Comparison of ENCODE assay signal across 8 mouse cellular contexts in genomic region chr16:4213799-4214551, GRCm38 (mm10). TPM values are rescaled to one million over a fixed set of nuclear protein-coding genes. Genes with fewer than 3 reads are reported as not detected.
DNase-seq lines count a peak whose midpoint lies in the region; ATAC-seq and TF ChIP-seq lines count a peak whose summit lies in the region.

Gene Crebbp, minus strand, starts transcription at chr16:4213997.

- peak within 1 kb of the TSS; percentile 88 for H3K4me3 ChIP-seq in G1E (ENCODE audit: low read depth, low read length)
- H3K4me3 ChIP-seq in forebrain, postnatal 0 days (ENCODE audit: low read depth, low read length) = peak within 1 kb of the TSS; percentile 77
- peak within 1 kb of the TSS; percentile 100 for H3K4me3 ChIP-seq in lung, embryonic 16.5 days (ENCODE audit: low read length)

- ATAC-seq in G1E (ENCODE audit: extremely low read depth, insufficient number of reproducible peaks, low FRiP score, poor library complexity, severe bottlenecking) = peak; percentile 59
- ATAC-seq in forebrain, postnatal 0 days = peak; percentile 96
- peak; percentile 64 to 78 for ATAC-seq in hematopoietic stem cell, adult 5-6 weeks (replicated peaks in 1 of 2; ENCODE audit: insufficient read depth in 1 of 2, low FRiP score in 2 of 2, low TSS enrichment in 1 of 2, low read depth in 1 of 2, poor library complexity in 2 of 2, severe bottlenecking in 2 of 2)
- peak; percentile 93 for ATAC-seq in lung, embryonic 16.5 days (ENCODE audit: low read depth)

- H3K4me1 ChIP-seq in G1E (ENCODE audit: insufficient read depth, low read depth, low read length) = peaks cover 33% of the 10 kb centered on the region
- H3K4me1 ChIP-seq in forebrain, postnatal 0 days (ENCODE audit: insufficient read depth) = peaks cover 20% of the 10 kb centered on the region; the same call in 1 of the 2 replicates
- peaks cover 13% of the 10 kb centered on the region for H3K4me1 ChIP-seq in lung, embryonic 16.5 days (replicated peaks; ENCODE audit: control insufficient read depth, insufficient read depth, low read length)

- H3K4me2 ChIP-seq in forebrain, postnatal 0 days (ENCODE audit: low read depth) = peak within 1 kb of the TSS; percentile 86
- peak within 1 kb of the TSS; percentile 94 for H3K4me2 ChIP-seq in lung, embryonic 16.5 days (ENCODE audit: low read depth, low read length)

- TF ChIP-seq CTCF in G1E (IDR thresholded peaks at IDR 0.05; ENCODE audit: low read depth, low read length) = no peak
- no peak for TF ChIP-seq CTCF in forebrain, postnatal 0 days (IDR thresholded peaks at IDR 0.05; ENCODE audit: low read depth)

- 2% methylated on average over 75 of the region's 92 CpGs for WGBS in forebrain, postnatal 0 days
- whole genome bisulfite sequencing in lung, embryonic 16.5 days = under 1% methylated on average over 64 of the region's 92 CpGs

- DNase-seq in G1E (ENCODE audit: low spot score) = peak; percentile 73
- peak; percentile 83 to 98 for DNase-seq in cerebellum, adult 18-20 months
- peak; percentile 98 for DNase-seq in forebrain, postnatal 0 days
- peak; percentile 45 for DNase-seq in layer of hippocampus, adult 9-10 months (ENCODE audit: low spot score)
- DNase-seq in ovary, postnatal 10 days (ENCODE audit: low spot score) = peak; percentile 84
- DNase-seq in thymus, postnatal 10 days (ENCODE audit: low spot score in 2 of 2) = peak; percentile 85 to 96

- no peaks in the 10 kb centered on the region for H3K9me3 ChIP-seq in G1E (replicated peaks)
- no peaks in the 10 kb centered on the region for H3K9me3 ChIP-seq in forebrain, postnatal 0 days (ENCODE audit: low read length)
- no peaks in the 10 kb centered on the region for H3K9me3 ChIP-seq in lung, embryonic 16.5 days (ENCODE audit: control insufficient read depth, low read length)

- peak within 1 kb of the TSS; percentile 89 for H3K9ac ChIP-seq in forebrain, postnatal 0 days
- peak within 1 kb of the TSS; percentile 99 for H3K9ac ChIP-seq in lung, embryonic 16.5 days (ENCODE audit: low read length)

- peaks cover 8% of the 10 kb centered on the region for H3K36me3 ChIP-seq in G1E (replicated peaks)
- no peaks in the 10 kb centered on the region for H3K36me3 ChIP-seq in forebrain, postnatal 0 days (ENCODE audit: insufficient read depth)
- H3K36me3 ChIP-seq in lung, embryonic 16.5 days (ENCODE audit: control insufficient read depth, insufficient read depth, low read length) = no peaks in the 10 kb centered on the region

- H3K27ac ChIP-seq in forebrain, postnatal 0 days (ENCODE audit: low read depth, low read length) = peak within 1 kb of the TSS; percentile 100
- H3K27ac ChIP-seq in lung, embryonic 16.5 days (ENCODE audit: low read length) = peak within 1 kb of the TSS; percentile 99

- H3K27me3 ChIP-seq in G1E (ENCODE audit: insufficient read depth, low read length) = peaks cover 34% of the 10 kb centered on the region
- H3K27me3 ChIP-seq in forebrain, postnatal 0 days (ENCODE audit: insufficient read depth, low read length) = 0 out of 2 replicates have a peak, but pooled peaks cover 2% of the 10 kb centered on the region
- peaks cover 3% of the 10 kb centered on the region; the same call in 1 of the 2 replicates for H3K27me3 ChIP-seq in lung, embryonic 16.5 days (ENCODE audit: control insufficient read depth, insufficient read depth, low read depth, low read length)

RNA-seq across cellular contexts. Expression of gene Crebbp, which starts in this region (rescaled TPM):
- total RNA-seq in G1E (2014; fragmentation: Nextera tagmentation) = 87.1 and 92.8 TPM in 2 replicates
- 8.6 and 9.6 TPM in 2 replicates for total RNA-seq in G1E (2017)
- 9.1 and 13.9 TPM in 2 replicates for polyA plus RNA-seq in G1E (2012)
- 42.5 and 59.6 TPM in 2 replicates for total RNA-seq in forebrain, postnatal 0 days (2014; rRNA removed)
- polyA plus RNA-seq in forebrain, postnatal 0 days (2015; fragmentation: Nextera tagmentation; extraction: Ambion mirVana) = 18.5 and 31.4 TPM in 2 replicates
- total RNA-seq in hematopoietic stem cell, adult 5-6 weeks (2017) = 25.2 and 64.3 TPM in 2 replicates
- 31.1 and 31.5 TPM in 2 replicates for polyA plus RNA-seq in lung, embryonic 16.5 days (2015; fragmentation: Nextera tagmentation; extraction: Ambion mirVana)

Comparison
In these comparisons a context has a peak if more than half of its experiments do, and no peak if none do; other contexts are left out.
1. Peak in every context shown above with its lines: DNase-seq, ATAC-seq, H3K4me3 ChIP-seq and H3K27ac ChIP-seq.
2. DNase-seq: peak in every context shown above with its lines; median percentile 98 in forebrain, postnatal 0 days; 90 in cerebellum, adult 18-20 months; 90 in thymus, postnatal 10 days; 84 in ovary, postnatal 10 days; 73 in G1E; 45 in layer of hippocampus, adult 9-10 months.